Mouse (Mus musculus) megakaryocyte, embryonic 14.5 days (primary cell): ENCODE results near the gene Klhdc8b. TPM values are rescaled to one million over a fixed set of nuclear protein-coding genes. Genes with fewer than 3 reads are reported as not detected.
A peak's percentile ranks its signal among the peaks of the same experiment; 100 is the strongest.

Experiments used
- H3K27me3 ChIP-seq: replicated peaks from 2 replicates; pipeline ENCODE3; 2012; ENCODE audit warnings: inconsistent platforms
- H3K36me3 ChIP-seq: replicated peaks from 2 replicates; pipeline ENCODE3; 2012; ENCODE audit warnings: low read length, inconsistent platforms, mixed read lengths
- H3K4me1 ChIP-seq: 2 replicates; pipeline ENCODE4 v1.6.1; 2012; ENCODE audit warnings: inconsistent platforms
- H3K4me3 ChIP-seq: replicated peaks from 2 replicates; pipeline ENCODE3; 2012; ENCODE audit warnings: moderate library complexity, mild to moderate bottlenecking, inconsistent platforms
- H3K9me3 ChIP-seq: 2 replicates; pipeline ENCODE4 v1.6.1; 2012; ENCODE audit warnings: inconsistent platforms
- FLI1 ChIP-seq: IDR thresholded peaks from 2 replicates; pipeline ENCODE4 v1.6.1; 2012; ENCODE audit warnings: low read length, inconsistent platforms, mixed read lengths
- GATA1 ChIP-seq: IDR thresholded peaks from 3 replicates; pipeline ENCODE4 v1.6.1; 2012; ENCODE audit warnings: mixed read lengths, low read length, inconsistent platforms, borderline replicate concordance
- polyA plus RNA-seq: library from polyadenylated mRNA; stranded (reverse); fragments of >175 nt; gene quantifications from 2 replicates; pipeline ENCODE4 v1.2.3, GENCODE M21; 2012; ENCODE audit warnings: low replicate concordance; ENCODE audit not compliant: insufficient read depth

The Klhdc8b gene
- polyA plus RNA-seq, 1 experiment, result 6.5 TPM

GRCm38 (mm10) chr9:108453458-108453857 is 7.9 kb downstream of the Klhdc8b start:
- Histone ChIP-seq H3K9me3 (0 out of 2 replicates have a peak, but pooled peaks cover 3% of the 10 kb centered on the region), H3K36me3 (no peaks in the 10 kb centered on the region), H3K4me1 (peaks cover 47% of the 10 kb centered on the region), H3K4me3 (no peak overlapping the region), H3K27me3 (peaks cover 36% of the 10 kb centered on the region)
- TF ChIP-seq GATA1 (no peak), FLI1 (no peak)

GRCm38 (mm10) chr9:108452911-108453310 is 8.5 kb downstream of the Klhdc8b start:
- Histone ChIP-seq H3K27me3 (peaks cover 39% of the 10 kb centered on the region), H3K4me3 (peak overlapping the region; percentile 91), H3K4me1 (peaks cover 47% of the 10 kb centered on the region), H3K36me3 (no peaks in the 10 kb centered on the region), H3K9me3 (0 out of 2 replicates have a peak, but pooled peaks cover 3% of the 10 kb centered on the region)
- TF ChIP-seq FLI1 (no peak), GATA1 (no peak)

GRCm38 (mm10) chr9:108452291-108452906 is 9.0 kb downstream of the Klhdc8b start:
- TF ChIP-seq FLI1 (no peak), GATA1 (no peak)
- H3K4me1 ChIP-seq, result peaks cover 47% of the 10 kb centered on the region
- H3K27me3 ChIP-seq, result peaks cover 33% of the 10 kb centered on the region
- peak overlapping the region; percentile 91 for H3K4me3 ChIP-seq
- no peaks in the 10 kb centered on the region for H3K36me3 ChIP-seq
- 0 out of 2 replicates have a peak, but pooled peaks cover 3% of the 10 kb centered on the region for H3K9me3 ChIP-seq

GRCm38 (mm10) chr9:108451519-108452160 is 9.7 kb downstream of the Klhdc8b start:
- Histone ChIP-seq H3K27me3 (peaks cover 31% of the 10 kb centered on the region), H3K4me1 (peaks cover 47% of the 10 kb centered on the region), H3K9me3 (0 out of 2 replicates have a peak, but pooled peaks cover 3% of the 10 kb centered on the region), H3K36me3 (no peaks in the 10 kb centered on the region), H3K4me3 (no peak overlapping the region)
- no peak for TF ChIP-seq FLI1
- no peak for TF ChIP-seq GATA1

- Histone ChIP-seq H3K9me3 (0 out of 2 replicates have a peak, but pooled peaks cover 3% of the 10 kb centered on the region), H3K4me1 (peaks cover 47% of the 10 kb centered on the region), H3K27me3 (peaks cover 31% of the 10 kb centered on the region), H3K4me3 (no peak overlapping the region), H3K36me3 (no peaks in the 10 kb centered on the region)
- TF ChIP-seq GATA1, result no peak
- no peak for TF ChIP-seq FLI1
Observed at GRCm38 (mm10) chr9:108451170-108451493, 10.2 kb downstream of the Klhdc8b start.

- H3K27me3 ChIP-seq, result peaks cover 34% of the 10 kb centered on the region
- H3K4me1 ChIP-seq, result peaks cover 47% of the 10 kb centered on the region
Observed at GRCm38 (mm10) chr9:108450292-108451169, 10.8 kb downstream of the Klhdc8b start.

GRCm38 (mm10) chr9:108449860-108450259 is 11.5 kb downstream of the Klhdc8b start:
- Histone ChIP-seq H3K9me3 (0 out of 2 replicates have a peak, but pooled peaks cover 2% of the 10 kb centered on the region), H3K27me3 (peaks cover 39% of the 10 kb centered on the region), H3K36me3 (no peaks in the 10 kb centered on the region), H3K4me1 (peaks cover 52% of the 10 kb centered on the region), H3K4me3 (no peak overlapping the region)
- TF ChIP-seq FLI1 (no peak), GATA1 (no peak)

More at GRCm38 (mm10) chr9:108450292-108451169, 10.8 kb downstream of the Klhdc8b start:
- no peak for TF ChIP-seq GATA1
- no peak for TF ChIP-seq FLI1
- Histone ChIP-seq H3K36me3 (no peaks in the 10 kb centered on the region), H3K9me3 (0 out of 2 replicates have a peak, but pooled peaks cover 3% of the 10 kb centered on the region), H3K4me3 (no peak overlapping the region)

- Histone ChIP-seq H3K4me1 (peaks cover 46% of the 10 kb centered on the region), H3K4me3 (no peak overlapping the region), H3K9me3 (no peaks in the 10 kb centered on the region), H3K36me3 (no peaks in the 10 kb centered on the region), H3K27me3 (peaks cover 26% of the 10 kb centered on the region)
- TF ChIP-seq FLI1, result no peak
- TF ChIP-seq GATA1, result no peak
Observed at GRCm38 (mm10) chr9:108445125-108445524, 16.3 kb downstream of the Klhdc8b start.

GRCm38 (mm10) chr9:108441236-108441919 is 20.0 kb downstream of the Klhdc8b start:
- TF ChIP-seq GATA1, result no peak
- no peak for TF ChIP-seq FLI1

More at GRCm38 (mm10) chr9:108441236-108441919, 20.0 kb downstream of the Klhdc8b start:
- no peaks in the 10 kb centered on the region for H3K9me3 ChIP-seq
- peaks cover 36% of the 10 kb centered on the region for H3K27me3 ChIP-seq
- H3K4me3 ChIP-seq, result no peak overlapping the region
- H3K36me3 ChIP-seq, result no peaks in the 10 kb centered on the region
- H3K4me1 ChIP-seq, result peaks cover 45% of the 10 kb centered on the region
